Mouse (Mus musculus): ENCODE measurements around the gene Gm28778. TPM values are rescaled to one million over a fixed set of nuclear protein-coding genes. Genes with fewer than 3 reads are reported as not detected.
"Not testable (repeated sequence)": the region's sequence is repeated elsewhere in the genome, so short reads cannot be mapped to it uniquely, and the experiment has no call there.

Gene Gm28778
- polyA plus RNA-seq (2015; fragmentation: Nextera tagmentation; extraction: Ambion mirVana): not detected in 2 replicates

DNA sequence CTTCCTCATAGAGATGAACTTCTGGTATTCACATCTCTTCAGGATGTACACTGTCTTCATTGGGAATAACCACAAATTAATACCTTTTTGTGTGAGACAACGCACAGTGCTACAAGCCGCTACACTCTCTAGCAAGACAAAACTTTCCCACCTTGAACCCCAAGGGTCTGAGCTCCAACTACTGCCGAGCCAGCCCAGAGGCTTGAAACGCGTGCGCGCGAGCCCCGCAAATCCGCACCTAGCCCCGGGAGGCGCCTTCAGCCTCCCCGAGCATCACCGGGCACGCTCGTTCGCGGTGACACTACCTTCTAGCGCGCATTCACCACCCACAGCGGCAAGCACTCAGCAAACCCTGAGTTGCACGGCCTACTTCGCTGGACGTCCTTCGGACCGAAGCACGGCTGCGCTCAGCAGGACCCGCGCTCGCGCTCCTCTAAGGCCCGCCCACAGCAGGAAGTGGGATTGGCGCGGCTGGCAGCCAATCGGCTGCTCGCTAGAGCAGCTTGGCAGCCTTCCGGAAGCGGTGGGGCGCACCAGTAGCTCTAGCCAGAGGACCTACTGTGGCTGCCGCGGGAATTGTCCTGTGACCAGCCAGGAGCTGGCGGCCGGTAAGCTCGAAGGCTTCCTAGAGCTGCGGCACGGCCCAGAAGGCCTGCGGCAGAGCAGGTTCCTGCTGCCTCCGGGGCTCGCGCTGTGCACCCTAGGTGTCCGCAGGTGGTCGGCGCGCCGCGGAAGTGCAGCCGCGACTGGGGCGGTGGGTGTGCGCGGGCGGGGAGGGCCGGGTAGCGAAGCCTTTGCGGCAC lies at the start of gene Gm28778, which contains the start of the genes Pms1 and Ormdl1:
Gene Gm28778 (plus strand): TSS at position 531 of the 803 bp plus-strand sequence.
Gene Pms1 (minus strand): TSS at position 438 of the 803 bp plus-strand sequence.
Gene Ormdl1 (plus strand): TSS at position 515 of the 803 bp plus-strand sequence.
- WGBS: under 1% methylated on average over 66 of the region's 66 CpGs
- ATAC-seq (ENCODE audit: borderline replicate concordance, extremely low read depth, low FRiP score, low TSS enrichment): peak; percentile 100

GRCm38 (mm10) chr1:53264958-53265612 lies 31.8 kb upstream of the Gm28778 start:
- not testable (repeated sequence) for H3K9ac ChIP-seq; H3K27me3 ChIP-seq; H3K4me2 ChIP-seq; H3K4me1 ChIP-seq; H3K27ac ChIP-seq; H3K4me3 ChIP-seq; ATAC-seq (ENCODE audit: borderline replicate concordance, extremely low read depth, low FRiP score, low TSS enrichment); H3K9me3 ChIP-seq; H3K36me3 ChIP-seq

More for the DNA sequence above, at the start of gene Gm28778, which contains the start of the genes Pms1 and Ormdl1:
- H3K9me3 ChIP-seq: no peaks in the 10 kb centered on the region
- H3K4me2 ChIP-seq: peak within 1 kb of the TSS; percentile 80
- peak within 1 kb of the TSS; percentile 79 for H3K9ac ChIP-seq
- peak within 1 kb of the TSS; percentile 91 for H3K27ac ChIP-seq
- H3K4me3 ChIP-seq: peak within 1 kb of the TSS; percentile 80
- 0 out of 2 replicates have a peak, but pooled peaks cover 3% of the 10 kb centered on the region for H3K36me3 ChIP-seq
- peaks cover 6% of the 10 kb centered on the region; the same call in 1 of the 2 replicates for H3K4me1 ChIP-seq
- H3K27me3 ChIP-seq: no peaks in the 10 kb centered on the region

DNA sequence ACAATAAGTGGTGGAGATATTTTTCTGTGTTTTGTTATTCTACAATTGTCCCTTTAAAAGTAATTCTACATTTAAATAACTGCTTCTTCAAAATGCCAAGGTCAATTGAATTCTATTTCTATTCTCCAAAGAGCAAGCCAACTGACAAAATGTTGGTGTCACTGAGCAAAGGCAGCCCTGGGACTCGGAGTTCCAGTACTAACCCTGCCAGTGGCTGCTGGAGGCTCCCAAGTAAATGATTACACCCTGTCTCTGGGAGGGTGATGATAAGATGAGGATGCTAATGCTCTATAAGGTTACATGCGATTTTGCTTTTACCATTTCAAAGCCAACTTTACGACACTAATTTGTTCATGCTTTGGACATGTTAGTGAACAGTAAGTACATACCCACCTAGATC lies 27.0 kb upstream of the Gm28778 start:
- Histone ChIP-seq H3K36me3 (peaks cover 5% of the 10 kb centered on the region), H3K27ac (no peak overlapping the region), H3K9me3 (no peaks in the 10 kb centered on the region), H3K9ac (no peak overlapping the region), H3K4me3 (no peak overlapping the region), H3K4me2 (no peak overlapping the region), H3K4me1 (no peaks in the 10 kb centered on the region), H3K27me3 (no peaks in the 10 kb centered on the region)
- no peak for ATAC-seq (ENCODE audit: borderline replicate concordance, extremely low read depth, low FRiP score, low TSS enrichment)
- 70% methylated on average over 3 of the region's 3 CpGs for WGBS

GRCm38 (mm10) chr1:53272646-53273045 lies 24.3 kb upstream of the Gm28778 start:
- H3K9ac ChIP-seq: no peak overlapping the region
- H3K36me3 ChIP-seq: no peaks in the 10 kb centered on the region

GRCm38 (mm10) chr1:53291197-53291596 lies 5.7 kb upstream of the Gm28778 start:
- Histone ChIP-seq H3K36me3 (no peaks in the 10 kb centered on the region), H3K27ac (no peak overlapping the region), H3K4me3 (no peak overlapping the region), H3K4me1 (0 out of 2 replicates have a peak, but pooled peaks cover 3% of the 10 kb centered on the region), H3K9me3 (no peaks in the 10 kb centered on the region), H3K9ac (no peak overlapping the region), H3K27me3 (no peaks in the 10 kb centered on the region), H3K4me2 (no peak overlapping the region)
- ATAC-seq (ENCODE audit: borderline replicate concordance, extremely low read depth, low FRiP score, low TSS enrichment): no peak
- 65% methylated on average over 3 of the region's 3 CpGs for WGBS

More at GRCm38 (mm10) chr1:53272646-53273045, 24.3 kb upstream of the Gm28778 start:
- H3K27ac ChIP-seq: no peak overlapping the region
- no peaks in the 10 kb centered on the region for H3K27me3 ChIP-seq
- H3K9me3 ChIP-seq: no peaks in the 10 kb centered on the region
- H3K4me2 ChIP-seq: no peak overlapping the region
- no peak overlapping the region for H3K4me3 ChIP-seq
- no peak for ATAC-seq (ENCODE audit: borderline replicate concordance, extremely low read depth, low FRiP score, low TSS enrichment)
- no peaks in the 10 kb centered on the region for H3K4me1 ChIP-seq

DNA sequence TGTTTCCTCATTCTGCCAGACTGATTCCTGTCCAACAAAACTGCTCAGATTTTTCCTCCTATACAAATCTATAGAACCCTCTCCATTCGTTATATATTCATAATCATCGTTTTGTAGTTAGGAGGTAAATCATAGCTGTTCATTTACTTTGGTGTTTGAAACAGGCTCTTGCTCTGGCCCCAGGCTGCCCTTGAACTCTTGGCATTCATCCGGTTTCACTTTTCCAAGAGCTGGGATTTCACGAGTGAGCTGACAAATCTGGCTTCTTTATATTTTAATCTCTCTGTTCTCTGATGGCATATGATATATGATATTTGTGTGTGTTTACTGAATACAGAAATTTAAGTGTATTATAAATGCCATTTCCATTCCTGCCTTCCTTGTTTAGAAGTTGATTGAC lies 3.6 kb downstream of the Gm28778 start:
- no peak overlapping the region for H3K4me2 ChIP-seq
- H3K4me1 ChIP-seq: peaks cover 6% of the 10 kb centered on the region; the same call in 1 of the 2 replicates
- H3K4me3 ChIP-seq: no peak overlapping the region
- 0 out of 2 replicates have a peak, but pooled peaks cover 3% of the 10 kb centered on the region for H3K36me3 ChIP-seq
- ATAC-seq (ENCODE audit: borderline replicate concordance, extremely low read depth, low FRiP score, low TSS enrichment): no peak
- no peaks in the 10 kb centered on the region for H3K9me3 ChIP-seq
- H3K9ac ChIP-seq: no peak overlapping the region
- H3K27me3 ChIP-seq: no peaks in the 10 kb centered on the region
- WGBS: 82% methylated on average over 4 of the region's 4 CpGs
- no peak overlapping the region for H3K27ac ChIP-seq

GRCm38 (mm10) chr1:53312989-53313967 lies 16.4 kb downstream of the Gm28778 start, which contains the start of gene Osgepl1:
Gene Osgepl1, plus strand, starts transcription at chr1:53313624.
- no peaks in the 10 kb centered on the region for H3K27me3 ChIP-seq
- peak within 1 kb of the TSS; percentile 91 for H3K27ac ChIP-seq
- H3K4me1 ChIP-seq: 0 out of 2 replicates have a peak, but pooled peaks cover 4% of the 10 kb centered on the region
- peak within 1 kb of the TSS; percentile 77 for H3K9ac ChIP-seq
- H3K36me3 ChIP-seq: peaks cover 6% of the 10 kb centered on the region; the same call in 1 of the 2 replicates
- peak; percentile 97; the same call in 1 of the 2 replicates for ATAC-seq (ENCODE audit: borderline replicate concordance, extremely low read depth, low FRiP score, low TSS enrichment)
- WGBS: 2% methylated on average over 27 of the region's 27 CpGs
- H3K4me3 ChIP-seq: peak within 1 kb of the TSS; percentile 71
- H3K9me3 ChIP-seq: no peaks in the 10 kb centered on the region
- peak within 1 kb of the TSS; percentile 68 for H3K4me2 ChIP-seq

DNA sequence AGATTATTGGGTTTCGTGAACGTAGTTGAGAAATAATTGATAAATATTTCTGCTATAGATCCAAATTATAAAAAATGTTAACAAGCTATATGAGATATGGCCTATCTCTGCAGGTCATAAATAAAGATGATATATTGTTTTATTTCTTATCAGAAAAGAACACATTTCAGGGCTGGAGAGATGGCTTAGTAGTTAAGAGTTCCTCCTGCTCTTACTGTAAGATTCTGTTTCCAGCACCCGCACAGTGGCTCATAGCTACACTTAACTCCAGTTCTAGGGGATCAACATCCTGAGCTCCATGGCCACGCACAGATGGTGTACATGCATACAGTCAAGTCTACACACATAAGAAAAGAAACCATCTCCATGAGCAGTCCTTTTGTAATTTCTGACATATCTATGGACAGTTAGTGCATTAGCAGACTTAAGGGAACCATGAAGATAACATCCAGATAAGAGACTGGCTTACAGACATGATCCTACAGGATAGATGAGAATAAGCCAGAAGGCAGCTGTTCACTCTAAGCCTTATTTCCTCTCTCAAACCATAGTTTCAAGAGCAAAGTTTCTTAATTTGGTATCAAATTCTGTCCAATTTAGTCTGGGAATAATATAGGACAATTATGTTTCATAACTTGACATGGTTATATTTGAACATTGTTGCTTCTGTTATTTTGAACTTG lies 24.9 kb downstream of the Gm28778 start:
- Histone ChIP-seq H3K4me1 (no peaks in the 10 kb centered on the region), H3K4me2 (no peak overlapping the region), H3K27me3 (no peaks in the 10 kb centered on the region), H3K4me3 (no peak overlapping the region), H3K27ac (no peak overlapping the region), H3K9ac (no peak overlapping the region), H3K9me3 (no peaks in the 10 kb centered on the region), H3K36me3 (peaks cover 9% of the 10 kb centered on the region; the same call in 1 of the 2 replicates)
- 95% methylated on average over 4 of the region's 4 CpGs for WGBS
- ATAC-seq (ENCODE audit: borderline replicate concordance, extremely low read depth, low FRiP score, low TSS enrichment): no peak

DNA sequence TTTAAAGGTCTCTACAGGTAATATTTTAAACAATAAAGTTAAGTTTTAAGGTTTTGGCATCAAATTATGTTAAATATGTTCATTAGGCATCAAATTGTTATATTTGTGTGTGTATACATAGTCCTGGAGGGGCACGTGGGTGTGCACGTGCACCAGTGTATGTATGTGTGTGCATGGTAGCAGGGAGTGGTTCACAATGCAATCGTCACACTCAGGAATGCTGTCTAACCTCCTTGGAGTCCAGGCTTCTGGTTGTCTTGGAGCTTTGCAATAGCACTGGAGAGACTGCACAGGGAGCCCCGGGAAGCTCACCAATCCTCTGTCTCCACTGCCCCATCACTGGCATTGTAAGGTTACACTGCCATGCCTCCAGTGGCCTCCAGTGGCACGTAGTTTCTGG lies 26.3 kb downstream of the Gm28778 start:
- Histone ChIP-seq H3K9me3 (no peaks in the 10 kb centered on the region), H3K27me3 (no peaks in the 10 kb centered on the region), H3K36me3 (0 out of 2 replicates have a peak, but pooled peaks cover 3% of the 10 kb centered on the region), H3K4me3 (no peak overlapping the region), H3K4me2 (no peak overlapping the region), H3K27ac (no peak overlapping the region), H3K9ac (no peak overlapping the region), H3K4me1 (no peaks in the 10 kb centered on the region)
- no peak for ATAC-seq (ENCODE audit: borderline replicate concordance, extremely low read depth, low FRiP score, low TSS enrichment)
- 89% methylated on average over 5 of the region's 5 CpGs for WGBS

DNA sequence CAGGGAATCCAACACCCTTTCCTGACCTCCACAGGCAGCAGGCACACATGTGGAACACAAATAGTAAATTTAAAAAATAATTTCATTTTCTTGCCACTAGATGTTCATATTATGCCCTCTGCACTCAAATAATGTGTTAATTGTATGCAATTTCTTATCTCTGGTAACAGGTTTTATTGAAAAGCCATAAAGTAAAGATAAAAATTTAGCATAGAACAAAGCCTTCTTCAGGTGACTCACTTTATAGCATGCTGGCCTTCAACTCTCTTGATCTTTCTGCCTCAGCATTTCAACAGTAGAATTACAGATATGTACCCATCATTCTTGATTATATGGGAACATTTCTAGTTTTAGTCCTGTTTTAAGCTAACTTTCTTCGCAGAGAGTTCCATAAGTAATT lies 27.4 kb downstream of the Gm28778 start:
- no peak overlapping the region for H3K4me2 ChIP-seq
- no peaks in the 10 kb centered on the region for H3K36me3 ChIP-seq
- H3K27ac ChIP-seq: no peak overlapping the region
- H3K4me3 ChIP-seq: no peak overlapping the region
- H3K9me3 ChIP-seq: no peaks in the 10 kb centered on the region
- no peaks in the 10 kb centered on the region for H3K27me3 ChIP-seq
- H3K9ac ChIP-seq: no peak overlapping the region
- 96% methylated on average over 1 of the region's 1 CpGs for WGBS
- ATAC-seq (ENCODE audit: borderline replicate concordance, extremely low read depth, low FRiP score, low TSS enrichment): no peak
- no peaks in the 10 kb centered on the region for H3K4me1 ChIP-seq
